Mouse (Mus musculus) ES-E14 (cell line): Measurements from ENCODE around the gene Itpk1. TPM values are rescaled to one million over a fixed set of nuclear protein-coding genes. Genes with fewer than 3 reads are reported as not detected.

Source experiments
- DNase-seq: peaks from one replicate; pipeline ENCODE4 v3.0.0-alpha.2; 2013; ENCODE audit warnings: low read depth, low spot score
- H3K27ac ChIP-seq: 2 replicates; pipeline ENCODE4 v1.5.1; 2012; ENCODE audit warnings: low read depth, mild to moderate bottlenecking, low read length, moderate library complexity, mixed read lengths; ENCODE audit not compliant: poor library complexity, insufficient read depth, severe bottlenecking
- H3K36me3 ChIP-seq: 2 replicates; pipeline ENCODE4 v1.6.1; 2012; ENCODE audit warnings: mild to moderate bottlenecking, low read length, moderate library complexity, mixed read lengths; ENCODE audit not compliant: control insufficient read depth, poor library complexity, insufficient read depth, severe bottlenecking
- H3K4me1 ChIP-seq, 2 experiments: fragments of 150-350 bp in 1 of 2; sonication (generic) in 1 of 2; 2 replicates each; pipeline ENCODE4 v1.6.1; 2012; ENCODE audit warnings: low read length in 2 of 2, mild to moderate bottlenecking in 1 of 2, mixed read lengths in 1 of 2; ENCODE audit not compliant: control insufficient read depth in 2 of 2, insufficient read depth in 2 of 2, poor library complexity in 1 of 2
- H3K4me3 ChIP-seq, 2 experiments: fragments of 150-350 bp in 1 of 2; sonication (generic) in 1 of 2; 2 replicates each; pipeline ENCODE4 v1.5.1; 2012; ENCODE audit warnings: low read length in 2 of 2, low read depth in 1 of 2, mild to moderate bottlenecking in 1 of 2, mixed read lengths in 1 of 2; ENCODE audit not compliant: insufficient read depth in 1 of 2, poor library complexity in 1 of 2, severe bottlenecking in 1 of 2
- H3K9ac ChIP-seq: 2 replicates; pipeline ENCODE4 v1.6.1; 2012; ENCODE audit warnings: low read depth, mild to moderate bottlenecking, low read length, mixed read lengths; ENCODE audit not compliant: poor library complexity, insufficient read depth, severe bottlenecking
- H3K9me3 ChIP-seq: fragments of 150-350 bp; sonication (generic); 2 replicates; pipeline ENCODE4 v1.6.1; 2012; ENCODE audit warnings: low read depth, mild to moderate bottlenecking, low read length; ENCODE audit not compliant: control insufficient read depth, insufficient read depth
- CHD2 ChIP-seq: IDR thresholded peaks from 2 replicates; pipeline ENCODE4 v1.6.1; 2014; ENCODE audit warnings: mild to moderate bottlenecking, low read depth, low read length, inconsistent platforms
- HCFC1 ChIP-seq: IDR thresholded peaks from 2 replicates; pipeline ENCODE4 v1.6.1; 2012; ENCODE audit warnings: low read length, inconsistent platforms, borderline replicate concordance; ENCODE audit not compliant: insufficient read depth
- MAFK ChIP-seq: IDR thresholded peaks from 2 replicates; pipeline ENCODE4 v1.6.1; 2014; ENCODE audit warnings: mild to moderate bottlenecking, low read depth, low read length, inconsistent platforms; ENCODE audit not compliant: insufficient read depth
- ZC3H11A ChIP-seq: IDR thresholded peaks from 2 replicates; pipeline ENCODE4 v1.6.1; 2012; ENCODE audit warnings: low read depth, mild to moderate bottlenecking, inconsistent platforms, low read length, borderline replicate concordance
- ZNF384 ChIP-seq: IDR thresholded peaks from 2 replicates; pipeline ENCODE4 v1.6.1; 2012; ENCODE audit warnings: low read depth, low read length, inconsistent platforms
- in situ Hi-C, 2 experiments: fragments of 600-800 bp; cut with MboI; formaldehyde crosslinking; loops; one replicate each; pipeline ENCODE4 v1.15.1; 2025; ENCODE audit warnings: low sequenced_read_pairs in 2 of 2, inconsistent platforms in 1 of 2; ENCODE audit not compliant: unreplicated experiment in 2 of 2
- total RNA-seq: library from RNA; depleted of rRNA; stranded (reverse); fragments of 300-350 nt; gene quantifications from 2 replicates; pipeline ENCODE4 v1.2.3, GENCODE M21; 2012

Gene Itpk1
- total RNA-seq, 1 experiment, result 33.1 TPM

GRCm38 (mm10) chr12:102600345-102600744 is 104.4 kb downstream of the Itpk1 start:
- Histone ChIP-seq H3K36me3 (peaks cover 14% of the 10 kb centered on the region; the same call in 1 of the 2 replicates), H3K9me3 (no peaks in the 10 kb centered on the region), H3K4me1 (peaks cover 0 to 14% of the 10 kb centered on the region in 2 experiments; a peak in 3 of 4 replicates), H3K27ac (no peak overlapping the region), H3K9ac (no peak overlapping the region), H3K4me3 (no peak overlapping the region)
- DNase-seq, result no peak
- TF ChIP-seq CHD2 (no peak), ZNF384 (no peak), HCFC1 (no peak), ZC3H11A (no peak), MAFK (no peak)
- in situ Hi-C loops, result no loop called here

- Histone ChIP-seq H3K9ac (no peak overlapping the region), H3K4me3 (no peak overlapping the region), H3K4me1 (peaks cover 0 to 17% of the 10 kb centered on the region in 2 experiments; a peak in 3 of 4 replicates), H3K9me3 (no peaks in the 10 kb centered on the region), H3K36me3 (peaks cover 13% of the 10 kb centered on the region; the same call in 1 of the 2 replicates), H3K27ac (no peak overlapping the region)
- DNase-seq, result no peak
- in situ Hi-C loops, result no loop called here
- TF ChIP-seq MAFK (no peak), CHD2 (no peak), HCFC1 (no peak), ZC3H11A (no peak), ZNF384 (no peak)
Measured at GRCm38 (mm10) chr12:102599801-102600200, 104.9 kb downstream of the Itpk1 start.

GRCm38 (mm10) chr12:102598535-102598934 is 106.2 kb downstream of the Itpk1 start:
- no peak overlapping the region for H3K27ac ChIP-seq
- 0 out of 2 replicates have a peak, but pooled peaks have one; percentile 36 for TF ChIP-seq HCFC1
- TF ChIP-seq CHD2, result no peak
- TF ChIP-seq ZNF384, result no peak
- TF ChIP-seq ZC3H11A, result no peak
- TF ChIP-seq MAFK, result no peak
- no peak overlapping the region for H3K4me3 ChIP-seq
- no peak overlapping the region for H3K9ac ChIP-seq
- in situ Hi-C loops, result no loop called here
- DNase-seq, result peak; percentile 24
- no peaks in the 10 kb centered on the region for H3K9me3 ChIP-seq
- H3K4me1 ChIP-seq, result peaks cover 0 to 20% of the 10 kb centered on the region in 2 experiments; a peak in 3 of 4 replicates
- peaks cover 12% of the 10 kb centered on the region; the same call in 1 of the 2 replicates for H3K36me3 ChIP-seq

GRCm38 (mm10) chr12:102597466-102597865 is 107.3 kb downstream of the Itpk1 start:
- TF ChIP-seq MAFK, result no peak
- TF ChIP-seq HCFC1, result no peak
- TF ChIP-seq CHD2, result no peak
- no peak for TF ChIP-seq ZNF384
- no peak for TF ChIP-seq ZC3H11A
- H3K27ac ChIP-seq, result no peak overlapping the region

GRCm38 (mm10) chr12:102596410-102596809 is 108.3 kb downstream of the Itpk1 start:
- in situ Hi-C loops, result no loop called here
- H3K4me3 ChIP-seq, result no peak overlapping the region
- H3K9me3 ChIP-seq, result no peaks in the 10 kb centered on the region
- H3K36me3 ChIP-seq, result peaks cover 9% of the 10 kb centered on the region; the same call in 1 of the 2 replicates
- peak; percentile 43 for DNase-seq
- TF ChIP-seq CHD2, result no peak
- no peak for TF ChIP-seq MAFK
- TF ChIP-seq HCFC1, result no peak
- TF ChIP-seq ZC3H11A, result no peak
- TF ChIP-seq ZNF384, result no peak
- H3K27ac ChIP-seq, result no peak overlapping the region; the same call in 1 of the 2 replicates
- H3K9ac ChIP-seq, result no peak overlapping the region
- peaks cover 0 to 18% of the 10 kb centered on the region in 2 experiments; a peak in 3 of 4 replicates for H3K4me1 ChIP-seq

More at GRCm38 (mm10) chr12:102597466-102597865, 107.3 kb downstream of the Itpk1 start:
- Histone ChIP-seq H3K9ac (no peak overlapping the region), H3K4me1 (peaks cover 0 to 20% of the 10 kb centered on the region in 2 experiments; a peak in 3 of 4 replicates), H3K36me3 (peaks cover 9% of the 10 kb centered on the region; the same call in 1 of the 2 replicates), H3K9me3 (no peaks in the 10 kb centered on the region), H3K4me3 (no peak overlapping the region)
- no peak for DNase-seq
- in situ Hi-C loops, result no loop called here
